Mouse (Mus musculus) lung, postnatal 36 days (tissue): Measurements from ENCODE around the gene Ghitm.

Source experiments
- DNase-seq: peaks from one replicate; pipeline ENCODE4 v3.0.0; 2022; ENCODE audit warnings: mixed read lengths

The Ghitm gene

DNA sequence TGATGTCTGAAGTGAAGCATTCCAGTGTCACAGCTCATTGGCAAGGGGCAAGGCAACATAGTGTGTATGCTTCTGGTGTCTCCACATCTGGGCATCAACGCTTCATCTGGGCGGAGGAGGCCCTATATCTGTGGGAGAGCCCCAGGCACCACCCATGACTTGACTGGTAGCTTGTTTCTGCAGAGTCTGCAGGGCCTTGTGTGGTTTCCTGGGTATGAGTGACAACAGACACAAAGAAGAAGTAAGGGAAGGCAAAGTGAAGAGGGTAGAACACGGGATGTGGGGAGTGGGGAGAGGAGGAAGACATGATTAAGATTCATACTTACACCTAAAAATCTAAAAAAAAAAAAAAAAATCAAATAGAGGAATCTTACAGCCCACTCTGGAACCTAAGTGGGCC is 32.6 kb downstream of the Ghitm start:
- no peak for DNase-seq

DNA sequence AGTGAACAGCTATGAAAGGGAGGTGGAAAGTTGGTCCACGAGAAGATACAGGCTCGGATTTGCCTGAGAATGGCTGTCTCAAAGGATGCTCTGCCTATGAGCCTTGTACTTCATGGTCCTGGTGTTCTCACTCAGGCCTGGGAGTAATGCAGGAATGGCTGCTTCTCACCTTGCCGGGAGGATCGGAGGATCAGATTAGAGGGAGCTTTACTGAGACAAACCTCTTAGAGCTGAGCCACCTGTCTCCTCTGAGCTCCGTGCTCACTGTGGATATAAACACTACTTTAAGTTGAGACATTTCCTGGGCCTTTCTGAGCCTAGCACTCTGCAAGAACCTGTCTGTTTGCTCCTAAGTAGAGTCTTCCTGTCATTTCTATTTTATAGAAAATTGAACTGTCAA is 33.5 kb downstream of the Ghitm start:
- DNase-seq, result no peak

DNA sequence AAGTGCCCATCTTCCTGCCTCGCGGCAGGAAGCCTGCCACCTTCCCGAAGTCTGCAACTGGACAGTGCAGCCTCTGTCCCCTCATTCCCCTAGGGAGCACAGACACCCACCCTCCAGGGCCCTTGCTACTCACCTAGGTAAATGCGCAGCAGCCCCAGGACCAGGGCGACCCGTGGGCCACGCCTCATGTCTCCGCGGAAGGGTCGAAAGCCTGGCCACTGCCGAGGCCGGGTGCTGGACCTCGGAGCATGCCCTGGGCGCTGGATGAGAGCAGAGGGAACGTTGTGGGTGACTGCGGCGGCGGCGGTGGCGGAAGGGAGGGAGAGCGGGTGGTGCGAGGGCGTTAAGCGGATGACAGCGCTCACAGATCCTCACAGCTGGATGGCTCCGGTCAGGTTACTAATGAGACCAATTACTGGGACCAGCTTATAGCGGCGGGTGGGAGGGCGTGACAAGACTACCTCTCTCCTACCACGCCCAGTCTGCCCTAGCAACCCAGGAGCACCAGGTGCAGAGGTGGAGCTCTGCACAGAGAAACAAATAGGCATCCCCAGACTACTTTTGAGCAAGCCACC is 37.0 kb downstream of the Ghitm start, which contains the start of gene Cdhr1:
TSS of gene Cdhr1 (minus strand) at position 392 of the 575 bp plus-strand sequence.
- no peak for DNase-seq

DNA sequence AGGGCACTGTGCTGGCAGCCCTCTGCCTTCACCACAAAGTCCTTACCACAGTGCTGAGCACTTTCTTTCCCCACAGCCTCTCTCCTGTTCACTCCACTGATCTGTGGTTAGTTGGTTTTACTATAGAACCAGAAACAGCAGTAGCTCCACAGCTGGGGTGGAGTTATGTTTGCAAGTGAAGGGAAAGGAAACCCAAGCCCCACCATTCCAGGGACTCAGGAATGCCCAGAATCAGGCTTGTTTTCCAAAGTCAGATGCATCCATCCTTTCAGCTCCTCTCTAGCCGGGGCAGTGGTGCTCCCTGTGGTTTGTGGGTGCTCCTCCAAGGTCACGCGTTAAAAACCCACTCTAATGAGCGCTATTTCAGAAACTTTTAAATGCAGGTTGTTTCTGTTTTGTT is 39.5 kb downstream of the Ghitm start:
- DNase-seq, result no peak

DNA sequence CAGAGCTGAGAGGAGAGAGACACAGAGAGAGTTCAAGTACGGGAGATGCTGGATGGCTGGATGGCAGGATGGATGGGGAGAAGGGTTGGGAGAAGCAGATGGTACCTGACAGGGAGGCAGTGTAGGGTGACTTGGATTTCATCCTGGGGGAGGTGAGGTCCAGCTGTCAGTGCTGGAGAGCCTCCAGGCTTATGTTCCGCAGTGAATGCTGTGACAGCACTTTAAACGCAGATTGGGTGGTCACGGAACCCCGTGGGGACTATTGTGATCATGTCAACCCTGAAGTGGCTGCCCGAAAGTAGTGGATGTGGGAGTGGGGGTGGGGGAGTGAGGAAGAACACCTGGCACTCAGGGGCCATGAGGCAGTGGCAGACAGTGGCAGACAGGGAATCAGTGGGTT is 40.6 kb downstream of the Ghitm start:
- DNase-seq, result no peak

DNA sequence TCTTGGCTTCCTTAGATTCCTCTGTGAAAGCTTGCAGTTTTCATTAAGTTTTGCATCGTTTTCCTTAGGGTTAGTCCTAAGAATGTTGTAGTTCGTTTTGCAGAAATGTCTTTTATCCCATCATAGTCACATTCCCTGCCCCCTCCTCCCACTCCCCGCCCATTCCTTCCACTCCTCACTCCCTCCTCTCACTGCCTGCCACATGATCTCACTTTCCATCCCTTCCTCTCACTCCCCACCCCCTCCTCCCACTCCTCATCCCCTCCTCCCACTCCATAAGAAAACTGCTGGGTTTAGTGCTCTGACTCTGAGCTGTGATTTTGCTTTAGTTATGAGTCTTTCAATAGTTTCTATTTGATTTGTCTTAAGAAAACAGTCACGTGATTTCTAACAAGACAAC is 51.3 kb downstream of the Ghitm start:
- DNase-seq, result no peak

DNA sequence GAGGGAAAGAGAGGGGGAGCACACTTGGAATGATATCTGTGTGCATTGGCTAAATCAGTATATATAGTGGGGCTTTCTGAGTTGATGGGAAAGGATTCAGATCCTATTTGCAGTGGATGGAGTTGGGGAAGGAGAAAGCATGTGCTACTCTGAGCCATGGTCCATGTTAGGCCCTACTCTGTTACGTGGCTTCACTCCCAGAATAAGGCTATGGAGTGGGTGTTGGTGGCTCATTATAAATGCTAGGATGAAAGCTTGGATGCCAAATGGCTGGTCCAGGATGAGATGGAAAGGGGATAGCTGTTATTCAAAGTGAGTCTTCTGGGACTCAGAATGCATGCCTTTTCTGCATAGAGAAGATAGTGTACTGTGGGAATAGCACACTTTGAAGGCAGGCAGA is 54.3 kb downstream of the Ghitm start:
- DNase-seq, result no peak
